Mouse (Mus musculus) left cerebral cortex, postnatal 25 days (tissue): ENCODE results near the gene Trim2. TPM values are rescaled to one million over a fixed set of nuclear protein-coding genes. Genes with fewer than 3 reads are reported as not detected.
A peak's percentile ranks its signal among the peaks of the same experiment; 100 is the strongest.

ENCODE experiments used
- DNase-seq, 2 experiments: peaks; one replicate each; pipeline ENCODE4 v3.0.0; 2022; ENCODE audit warnings: low spot score in 2 of 2, mixed read lengths in 1 of 2
- intact Hi-C: fragments of 180-260 bp; cut with DNase I; formaldehyde crosslinking; loops from one replicate; pipeline ENCODE4 v1.15.1; 2025
- total RNA-seq, 2 experiments: library from RNA; stranded (reverse); gene quantifications; 2 replicates each; pipeline ENCODE4 v1.2.3; 2021

The Trim2 gene
- total RNA-seq, 2 experiments from 2014 or later: 239 to 257 TPM

DNA sequence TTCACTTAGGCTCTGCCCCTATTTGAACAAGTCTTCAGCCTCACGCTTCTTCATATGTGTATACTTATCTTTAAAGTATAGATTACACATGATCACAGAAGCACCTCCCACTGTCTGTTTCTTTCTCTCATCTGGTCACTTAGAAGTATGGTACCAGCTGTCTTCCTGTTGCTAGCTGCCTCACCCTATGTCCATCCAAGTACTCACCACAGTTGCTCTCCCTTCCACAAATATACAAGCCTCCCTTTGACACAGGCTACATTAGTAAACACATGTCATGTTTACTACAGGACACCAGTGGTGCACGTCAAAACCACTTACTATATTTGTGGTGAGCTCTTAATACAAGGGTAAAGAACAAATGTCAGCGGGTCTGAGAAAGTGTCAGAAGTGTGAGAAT, 175.3 kb downstream of the Trim2 start:
- intact Hi-C loops: no loop called here

DNA sequence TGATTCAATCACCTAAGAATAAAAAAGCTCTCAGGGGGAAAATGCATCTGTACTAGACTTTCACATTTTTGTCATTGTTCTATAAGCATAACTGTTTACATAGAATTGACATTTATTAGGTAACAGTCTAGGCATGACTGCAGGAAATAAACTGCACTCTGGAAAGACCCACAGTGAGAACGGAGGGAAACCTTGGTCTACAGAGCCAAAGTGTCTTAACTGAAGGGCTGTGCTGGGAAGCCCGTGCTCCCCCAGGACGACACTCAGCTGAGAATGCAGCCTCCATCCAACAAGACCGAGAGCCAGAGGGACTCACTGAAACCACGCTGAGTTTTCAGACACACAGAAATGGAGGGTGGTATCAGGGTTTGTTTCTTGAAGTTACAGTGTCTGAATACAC, 175.9 kb downstream of the Trim2 start:
- no peak for DNase-seq
- intact Hi-C loops: no loop called here

More for the DNA sequence above, 175.3 kb downstream of the Trim2 start:
- DNase-seq: no peak

DNA sequence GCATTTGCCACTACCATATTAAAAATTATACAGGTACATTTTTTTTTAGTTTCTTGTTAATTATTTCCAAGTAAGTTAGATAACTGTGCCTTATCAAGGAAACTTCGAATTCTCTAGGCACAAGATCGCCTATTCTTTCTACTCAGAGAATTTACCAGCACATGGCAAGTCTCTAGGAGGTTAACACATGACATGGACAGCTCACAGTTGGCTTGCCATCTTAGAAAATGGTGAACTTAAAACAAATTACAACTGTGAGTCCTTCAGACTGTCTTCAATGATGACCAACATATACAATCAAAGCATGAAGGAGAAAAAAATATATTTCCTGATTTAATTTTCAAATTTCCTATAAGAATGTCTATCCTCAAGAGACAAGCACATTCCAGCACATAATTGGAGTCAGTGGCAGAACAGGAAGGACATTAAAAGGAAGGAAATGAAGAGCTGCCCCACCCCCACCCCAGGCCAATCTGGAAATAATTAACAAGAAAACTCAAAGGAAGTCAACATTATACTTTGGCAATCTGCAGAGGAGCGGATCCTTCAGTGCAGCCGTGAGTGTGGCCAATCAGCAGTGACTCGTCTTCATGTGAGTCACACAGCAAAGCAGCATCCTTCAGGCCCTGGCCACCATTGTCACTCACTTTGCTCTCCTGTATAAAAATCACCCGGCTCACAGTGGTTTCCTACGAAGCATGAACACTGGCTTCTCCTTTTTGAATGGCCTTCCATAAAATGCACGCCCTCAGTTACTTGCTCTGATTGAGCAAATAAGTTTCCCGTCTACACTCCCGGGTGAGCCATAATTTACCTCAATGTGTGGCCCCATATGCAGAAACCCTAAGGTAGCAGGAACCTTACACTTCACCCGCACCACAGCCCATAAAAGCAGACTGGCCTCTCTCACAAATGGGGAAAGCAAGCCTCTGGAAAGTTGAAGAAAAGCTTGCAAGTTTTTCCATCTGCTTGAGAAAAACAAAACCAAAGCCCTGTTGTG, 177.5 kb downstream of the Trim2 start:
- DNase-seq: no peak
- intact Hi-C loops: loop anchor here (10.0 kb wide), 1 partner anchor 214 kb away; no protein-coding TSS in a partner anchor

DNA sequence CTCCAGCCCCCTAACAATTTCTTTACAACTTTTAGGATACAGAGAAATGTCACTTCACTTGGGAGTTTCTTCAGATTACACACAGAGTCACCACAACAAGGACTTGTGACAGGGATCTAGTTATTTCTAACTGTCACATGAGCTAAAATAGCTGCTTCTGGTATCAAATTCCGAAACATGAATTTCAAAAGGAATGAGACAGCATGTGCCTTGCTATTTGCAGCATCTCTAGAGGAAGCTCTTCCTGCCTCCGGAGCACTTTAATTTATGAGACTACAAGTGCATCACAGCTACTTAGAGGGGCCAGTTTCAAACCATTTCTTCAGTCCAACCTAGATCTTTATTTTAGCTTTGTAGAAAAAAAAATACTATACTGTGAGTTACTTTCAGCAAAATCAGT, 179.2 kb downstream of the Trim2 start:
- intact Hi-C loops: loop anchor here (10.0 kb wide), 1 partner anchor 213 kb away; no protein-coding TSS in a partner anchor
- peak in 1 of 2 experiments; percentile 55 for DNase-seq

DNA sequence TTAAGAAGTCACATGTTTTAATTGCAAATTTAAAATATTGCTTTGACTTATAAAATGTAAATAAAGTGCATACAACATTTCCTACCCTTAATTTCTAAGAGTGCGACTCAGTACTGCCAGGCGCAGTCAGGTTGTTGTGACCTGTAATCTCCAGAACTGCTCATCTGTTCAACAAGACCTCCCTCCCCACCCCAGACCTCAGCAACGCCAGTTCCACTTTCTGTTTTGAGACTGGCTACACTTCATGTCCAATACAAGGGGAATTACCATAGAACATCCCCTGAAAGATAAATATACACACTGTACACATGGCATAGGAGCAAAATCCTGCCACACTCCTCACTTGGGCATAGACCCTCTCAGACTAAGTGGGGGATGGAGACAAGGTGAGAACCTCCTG, 180.0 kb downstream of the Trim2 start:
- intact Hi-C loops: loop anchor here (10.0 kb wide), 1 partner anchor 212 kb away; no protein-coding TSS in a partner anchor
- DNase-seq: no peak

DNA sequence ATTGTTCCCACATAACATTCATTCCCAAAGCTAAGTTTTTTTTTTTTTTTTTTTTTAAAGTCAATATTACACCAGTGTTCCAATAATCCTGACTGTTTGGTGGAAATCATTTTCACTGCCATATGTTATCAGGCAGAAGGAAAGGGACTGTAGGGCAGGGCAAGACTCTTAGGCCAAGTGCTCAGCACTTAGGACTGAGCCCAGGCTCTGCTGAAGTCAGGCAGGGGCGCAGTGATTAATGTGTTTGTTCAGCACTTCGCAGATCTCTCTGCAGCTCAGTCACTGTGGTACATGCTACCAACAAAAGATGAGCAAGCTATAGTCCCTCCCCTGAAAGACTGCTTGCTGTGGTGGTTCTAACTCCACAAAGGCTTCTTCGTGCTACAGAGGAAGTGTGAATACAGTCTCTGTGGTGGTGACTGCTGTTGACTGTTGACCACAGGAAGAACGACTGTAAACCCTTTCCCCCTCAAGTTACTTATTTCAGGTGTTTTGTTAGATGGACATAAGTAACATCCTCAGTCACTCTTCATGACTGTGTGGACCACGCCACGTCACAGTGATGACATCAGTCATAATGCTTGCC, 180.9 kb downstream of the Trim2 start:
- no peak for DNase-seq
- intact Hi-C loops: loop anchor here (10.0 kb wide), 1 partner anchor 211 kb away; no protein-coding TSS in a partner anchor

DNA sequence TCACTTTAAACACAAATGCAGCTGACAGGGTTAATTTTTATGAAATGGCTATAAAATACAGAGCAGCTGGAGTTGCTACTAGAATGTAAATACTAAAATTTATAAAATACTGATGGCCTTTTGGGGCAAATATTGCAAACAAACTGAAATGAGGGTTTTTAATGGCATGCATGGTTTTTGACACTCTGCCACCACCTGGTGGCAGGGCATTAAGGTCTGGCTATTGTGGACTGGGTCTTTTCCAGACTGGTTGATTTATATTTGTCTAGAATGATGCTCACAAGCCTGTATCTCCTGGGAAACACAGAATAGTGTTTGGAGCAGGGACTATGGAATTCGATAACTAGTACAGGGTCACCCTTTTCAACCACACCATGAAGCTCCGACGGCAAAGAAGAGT, 183.2 kb downstream of the Trim2 start:
- DNase-seq: peak; percentile 17 to 19
- intact Hi-C loops: loop anchor here (1.0 to 10.0 kb wide), 2 partner anchors 176 to 209 kb away; no protein-coding TSS in a partner anchor

DNA sequence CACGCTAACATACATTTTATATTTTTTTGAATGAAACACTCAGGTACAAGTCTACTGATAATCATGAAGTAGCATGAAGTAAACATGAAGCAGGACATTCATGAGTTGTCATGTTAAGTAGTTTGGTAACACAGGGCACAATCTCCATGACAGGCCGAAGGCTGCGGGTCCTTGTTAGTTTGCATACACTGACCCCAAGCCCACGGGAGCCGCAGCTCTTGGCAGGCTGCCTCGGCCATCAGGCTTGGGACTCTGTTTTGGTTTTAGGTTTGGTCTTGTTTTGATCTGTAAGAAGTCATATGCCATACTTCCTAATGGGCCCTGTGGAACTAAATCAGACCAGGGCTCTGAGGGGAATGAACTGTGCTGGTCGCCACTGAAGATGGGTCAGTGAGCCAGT, 188.0 kb downstream of the Trim2 start:
- no peak for DNase-seq
- intact Hi-C loops: no loop called here

- DNase-seq: no peak
- intact Hi-C loops: no loop called here
Observed at GRCm38 (mm10) chr3:84118178-84118577, 188.5 kb downstream of the Trim2 start.

Other genes starting within 250 kb of the Trim2 start
- gene Mnd1, start 151.1 kb downstream of the Trim2 start, total RNA-seq: 1 to 10 TPM; 1.3 TPM
- gene Gm6525, start 132.8 kb downstream of the Trim2 start, total RNA-seq: not detected
- gene Fhdc1, start 173.6 kb upstream of the Trim2 start, total RNA-seq: 1 to 10 TPM; 3.7 to 4.0 TPM